Mouse (Mus musculus) stomach, postnatal 0 days (tissue): ENCODE measurements at regions not wholly inside any gene's neighbourhood (a gene's known extent, or its start where the extent isn't known, plus 50 kb on each side); places are given as distances from the start of the nearest gene placed in this dataset.

Source experiments
- CTCF ChIP-seq: IDR thresholded peaks from 2 replicates; pipeline ENCODE4 v1.5.1; 2016; ENCODE audit warnings: antibody characterized with exemption, low read depth, mild to moderate bottlenecking, moderate library complexity
- EP300 ChIP-seq: optimal IDR thresholded peaks from 2 replicates; pipeline ENCODE3; 2016; ENCODE audit warnings: antibody characterized with exemption

DNA sequence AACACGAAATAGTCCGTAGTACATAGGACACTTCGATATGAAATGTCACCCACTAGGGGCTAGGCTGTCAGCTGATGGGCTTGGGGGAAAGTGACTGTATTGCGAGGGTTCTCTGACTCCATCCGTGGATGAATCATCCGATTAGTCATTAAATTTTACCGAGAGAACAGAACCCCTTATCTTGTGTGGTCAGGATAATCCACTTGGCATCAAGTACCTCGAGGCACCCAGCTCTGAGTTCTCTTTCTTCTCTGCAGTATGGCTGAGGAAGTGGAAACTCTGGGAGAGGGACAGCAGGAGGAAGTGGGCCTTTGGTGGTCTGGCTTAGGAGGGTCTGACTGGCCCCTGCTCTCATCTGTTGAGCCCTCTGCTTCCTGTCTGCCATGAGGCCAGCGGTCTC lies 67.2 kb upstream of the Pomp start:
- TF ChIP-seq CTCF (no peak), EP300 (no peak)
